Mouse (Mus musculus): ENCODE data around the gene Gm10553. TPM values are rescaled to one million over a fixed set of nuclear protein-coding genes. Genes with fewer than 3 reads are reported as not detected.

Gene Gm10553
- polyA plus RNA-seq, 1 experiment: not detected

Other genes starting within 250 kb of the Gm10553 start
- 0.04 TPM in 1 of 2 replicates, not detected in the other for gene Slc16a14, start 165.0 kb upstream of the Gm10553 start, polyA plus RNA-seq (2012; rRNA removed)
- gene A530032D15Rik, start 9.7 kb downstream of the Gm10553 start, polyA plus RNA-seq (2012; rRNA removed): 0.20 TPM in 1 of 2 replicates, not detected in the other
- 0.32 and 1.4 TPM in 2 replicates for gene C130026I21Rik, start 170.4 kb downstream of the Gm10553 start, polyA plus RNA-seq (2012; rRNA removed)

Data from small intestine, adult 2 months (tissue).